Mouse (Mus musculus): Measurements from ENCODE around the gene Gpr68. TPM values are rescaled to one million over a fixed set of nuclear protein-coding genes. Genes with fewer than 3 reads are reported as not detected.

Gene Gpr68
- polyA plus RNA-seq, 1 experiment from 2014 or later = 0.08 TPM

GRCm38 (mm10) chr12:100925644-100926619 lies 17.9 kb upstream of the Gpr68 start:
- ATAC-seq (peak; percentile 71), DNase-seq (ENCODE audit: low read depth, low spot score) (peak; percentile 17)
- ChIA-PET CTCF (interaction anchor here (0.7 to 3.9 kb wide), 7 partner anchors 14 to 79 kb away, joined by 3 to 20 read pairs (median 3); no protein-coding TSS in a partner anchor), POLR2A (interaction anchor here (1.4 kb wide), 1 partner anchor 77 kb away, joined by 3 read pairs; no protein-coding TSS in a partner anchor)
- no peaks in the 10 kb centered on the region for H3K27me3 ChIP-seq
- TF ChIP-seq CTCF (IDR thresholded peaks at IDR 0.05) = no peak
- in situ Hi-C loops (cut with MboI; ENCODE audit: low pct_unique_long_range_greater_than_20kb) = loop anchor here (5.0 kb wide), 1 partner anchor 79 kb away; no protein-coding TSS in a partner anchor

GRCm38 (mm10) chr12:100924646-100925339 lies 16.8 kb upstream of the Gpr68 start:
- no peak for DNase-seq (ENCODE audit: low read depth, low spot score)

GRCm38 (mm10) chr12:100910731-100911130 lies 2.7 kb upstream of the Gpr68 start:
- in situ Hi-C loops (cut with MboI; ENCODE audit: low pct_unique_long_range_greater_than_20kb) = loop anchor here (10.0 kb wide), 1 partner anchor 306 kb away; no protein-coding TSS in a partner anchor
- CTCF ChIA-PET = interaction anchor here (1.4 kb wide), 1 partner anchor 62 kb away, joined by 3 read pairs; no protein-coding TSS in a partner anchor
- DNase-seq (ENCODE audit: low read depth, low spot score) = no peak
- H3K27me3 ChIP-seq = no peaks in the 10 kb centered on the region
- TF ChIP-seq CTCF (IDR thresholded peaks at IDR 0.05) = no peak
- POLR2A ChIA-PET = no interaction called here
- ATAC-seq = no peak

More at GRCm38 (mm10) chr12:100924646-100925339, 16.8 kb upstream of the Gpr68 start:
- in situ Hi-C loops (cut with MboI; ENCODE audit: low pct_unique_long_range_greater_than_20kb) = loop anchor here (5.0 kb wide), 1 partner anchor 77 kb away; no protein-coding TSS in a partner anchor
- POLR2A ChIA-PET = interaction anchor here (1.4 kb wide), 1 partner anchor 76 kb away, joined by 3 read pairs; no protein-coding TSS in a partner anchor
- no peak for ATAC-seq
- TF ChIP-seq CTCF (IDR thresholded peaks at IDR 0.05) = no peak
- CTCF ChIA-PET = interaction anchor here (1.0 kb wide), 1 partner anchor 75 kb away, joined by 3 read pairs; no protein-coding TSS in a partner anchor
- H3K27me3 ChIP-seq = no peaks in the 10 kb centered on the region

GRCm38 (mm10) chr12:100909765-100910164 lies 1.8 kb upstream of the Gpr68 start:
- POLR2A ChIA-PET = no interaction called here
- no peak for DNase-seq (ENCODE audit: low read depth, low spot score)
- no peak for ATAC-seq
- in situ Hi-C loops (cut with MboI; ENCODE audit: low pct_unique_long_range_greater_than_20kb) = loop anchor here (10.0 kb wide), 1 partner anchor 305 kb away; no protein-coding TSS in a partner anchor
- H3K27me3 ChIP-seq = no peaks in the 10 kb centered on the region
- CTCF ChIA-PET = interaction anchor here (1.4 kb wide), 1 partner anchor 61 kb away, joined by 3 read pairs; no protein-coding TSS in a partner anchor
- TF ChIP-seq CTCF (IDR thresholded peaks at IDR 0.05) = no peak

GRCm38 (mm10) chr12:100908298-100909034 lies 468 bp upstream of the Gpr68 start:
- ATAC-seq = no peak

GRCm38 (mm10) chr12:100906861-100907260 lies 1.1 kb downstream of the Gpr68 start:
- ChIA-PET POLR2A (interaction anchor here (0.6 kb wide), 1 partner anchor 246 kb away, joined by 5 read pairs; no protein-coding TSS in a partner anchor), CTCF (no interaction called here)
- in situ Hi-C loops (cut with MboI; ENCODE audit: low pct_unique_long_range_greater_than_20kb) = no loop called here
- ATAC-seq (no peak), DNase-seq (ENCODE audit: low read depth, low spot score) (no peak)
- H3K27me3 ChIP-seq = no peaks in the 10 kb centered on the region
- no peak for TF ChIP-seq CTCF (IDR thresholded peaks at IDR 0.05)

More at GRCm38 (mm10) chr12:100908298-100909034, 468 bp upstream of the Gpr68 start:
- no peak for TF ChIP-seq CTCF (IDR thresholded peaks at IDR 0.05)
- in situ Hi-C loops (cut with MboI; ENCODE audit: low pct_unique_long_range_greater_than_20kb) = no loop called here
- DNase-seq (ENCODE audit: low read depth, low spot score) = no peak
- H3K27me3 ChIP-seq = no peaks in the 10 kb centered on the region
- CTCF ChIA-PET = no interaction called here
- POLR2A ChIA-PET = no interaction called here

- no peak for ATAC-seq
- POLR2A ChIA-PET = no interaction called here
- in situ Hi-C loops (cut with MboI; ENCODE audit: low pct_unique_long_range_greater_than_20kb) = no loop called here
- peaks cover 11% of the 10 kb centered on the region for H3K27me3 ChIP-seq
- CTCF ChIA-PET = interaction anchor here (0.9 kb wide), 1 partner anchor 12 kb away, joined by 3 read pairs; no protein-coding TSS in a partner anchor
- no peak for DNase-seq (ENCODE audit: low read depth, low spot score)
- TF ChIP-seq CTCF (IDR thresholded peaks at IDR 0.05) = no peak
Observed at GRCm38 (mm10) chr12:100903761-100904160, 4.2 kb downstream of the Gpr68 start.

- TF ChIP-seq CTCF (IDR thresholded peaks at IDR 0.05) = no peak
- H3K27me3 ChIP-seq = peaks cover 12% of the 10 kb centered on the region
- CTCF ChIA-PET = interaction anchor here (1.3 kb wide), 1 partner anchor 25 kb away, joined by 3 read pairs; no protein-coding TSS in a partner anchor
- DNase-seq (ENCODE audit: low read depth, low spot score) (no peak), ATAC-seq (no peak)
- in situ Hi-C loops (cut with MboI; ENCODE audit: low pct_unique_long_range_greater_than_20kb) = no loop called here
- POLR2A ChIA-PET = no interaction called here
Observed at GRCm38 (mm10) chr12:100901386-100901785, 6.6 kb downstream of the Gpr68 start.

- DNase-seq (ENCODE audit: low read depth, low spot score) (no peak), ATAC-seq (no peak)
- no peak for TF ChIP-seq CTCF (IDR thresholded peaks at IDR 0.05)
- ChIA-PET POLR2A (no interaction called here), CTCF (interaction anchor here (1.3 kb wide), 1 partner anchor 26 kb away, joined by 3 read pairs; no protein-coding TSS in a partner anchor)
- H3K27me3 ChIP-seq = peaks cover 12% of the 10 kb centered on the region
- in situ Hi-C loops (cut with MboI; ENCODE audit: low pct_unique_long_range_greater_than_20kb) = no loop called here
Observed at GRCm38 (mm10) chr12:100900901-100901300, 7.1 kb downstream of the Gpr68 start.

Data from Patski (cell line).